Mouse (Mus musculus) midbrain, postnatal 0 days (tissue): ENCODE measurements at regions not wholly inside any gene's neighbourhood (a gene's known extent, or its start where the extent isn't known, plus 50 kb on each side); places are given as distances from the start of the nearest gene placed in this dataset.
"Not testable (repeated sequence)": the region's sequence is repeated elsewhere in the genome, so short reads cannot be mapped to it uniquely, and the experiment has no call there.

Experiments
- ATAC-seq: fragments of 200-750 bp; cut with Nextera tagmentation; 2 replicates; pipeline ENCODE4 v1.8.0; 2017; ENCODE audit warnings: moderate number of reproducible peaks, mild to moderate bottlenecking, moderate TSS enrichment, moderate library complexity; ENCODE audit not compliant: low FRiP score
- DNase-seq: peaks from one replicate; pipeline ENCODE4 v3.0.0-alpha.2; 2015; ENCODE audit warnings: low spot score
- H3K27ac ChIP-seq: fragments of 300-500 bp; sonication (generic); 2 replicates; pipeline ENCODE4 v1.5.1; 2014; ENCODE audit warnings: low read depth, mild to moderate bottlenecking, low read length, mixed read lengths
- H3K27me3 ChIP-seq: fragments of 300-500 bp; sonication (generic); 2 replicates; pipeline ENCODE4 v1.6.1; 2014; ENCODE audit warnings: low read length, control low read depth, mixed read lengths; ENCODE audit not compliant: insufficient read depth
- H3K36me3 ChIP-seq: fragments of 300-500 bp; sonication (generic); 2 replicates; pipeline ENCODE4 v1.6.1; 2014; ENCODE audit warnings: low read length, control low read depth, mixed read lengths; ENCODE audit not compliant: insufficient read depth
- H3K4me1 ChIP-seq: fragments of 300-500 bp; sonication (generic); 2 replicates; pipeline ENCODE4 v1.6.1; 2014; ENCODE audit warnings: mild to moderate bottlenecking, control low read depth, antibody characterized with exemption, low read length, mixed read lengths; ENCODE audit not compliant: insufficient read depth
- H3K4me2 ChIP-seq: fragments of 300-500 bp; sonication (generic); 2 replicates; pipeline ENCODE4 v1.6.1; 2014; ENCODE audit warnings: low read depth, mild to moderate bottlenecking, low read length, mixed read lengths; ENCODE audit not compliant: poor library complexity, severe bottlenecking
- H3K4me3 ChIP-seq: fragments of 300-500 bp; sonication (generic); 2 replicates; pipeline ENCODE4 v1.5.1; 2014; ENCODE audit warnings: low read depth, mild to moderate bottlenecking, low read length, moderate library complexity
- H3K9ac ChIP-seq: fragments of 300-500 bp; sonication (generic); replicated peaks from 2 replicates; pipeline ENCODE4 v1.6.1; 2014; ENCODE audit warnings: mild to moderate bottlenecking, low read length, moderate library complexity, mixed read lengths; ENCODE audit not compliant: poor library complexity, severe bottlenecking
- H3K9me3 ChIP-seq: fragments of 300-500 bp; sonication (generic); 2 replicates; pipeline ENCODE4 v1.6.1; 2016; ENCODE audit warnings: low read length, control low read depth
- CTCF ChIP-seq: IDR thresholded peaks from 2 replicates; pipeline ENCODE4 v1.5.1; 2016; ENCODE audit warnings: antibody characterized with exemption, mild to moderate bottlenecking
- WGBS: fragments of 180-500 bp; shearing (Covaris S2); extraction: QIAGEN DNeasy Blood & Tissue Kit; methylation state at CpG from one replicate; pipeline ENCODE4 v1.1.7; 2014; 5-methylcytosine and 5-hydroxymethylcytosine counted together

- WGBS: 72% methylated on average over 5 of the region's 5 CpGs
Observed at GRCm38 (mm10) chr14:15087061-15087460, 283.8 kb downstream of the Nek10 start.

GRCm38 (mm10) chr14:15096865-15097264, 293.6 kb downstream of the Nek10 start:
- H3K4me1 ChIP-seq: no peaks in the 10 kb centered on the region
- no peak overlapping the region for H3K9ac ChIP-seq
- 60% methylated on average over 1 of the region's 1 CpGs for WGBS
- no peaks in the 10 kb centered on the region for H3K9me3 ChIP-seq
- H3K36me3 ChIP-seq: no peaks in the 10 kb centered on the region
- H3K4me2 ChIP-seq: no peak overlapping the region
- H3K4me3 ChIP-seq: no peak overlapping the region
- no peak for ATAC-seq
- no peak overlapping the region for H3K27ac ChIP-seq
- no peaks in the 10 kb centered on the region for H3K27me3 ChIP-seq
- peak; percentile 6 for DNase-seq
- TF ChIP-seq CTCF: no peak

More at GRCm38 (mm10) chr14:15087061-15087460, 283.8 kb downstream of the Nek10 start:
- no peak overlapping the region for H3K27ac ChIP-seq
- H3K4me2 ChIP-seq: no peak overlapping the region
- H3K36me3 ChIP-seq: no peaks in the 10 kb centered on the region
- no peak for ATAC-seq
- no peak for DNase-seq
- no peak overlapping the region for H3K9ac ChIP-seq
- no peak for TF ChIP-seq CTCF
- no peaks in the 10 kb centered on the region for H3K9me3 ChIP-seq
- H3K4me1 ChIP-seq: no peaks in the 10 kb centered on the region
- no peak overlapping the region for H3K4me3 ChIP-seq
- H3K27me3 ChIP-seq: no peaks in the 10 kb centered on the region

DNA sequence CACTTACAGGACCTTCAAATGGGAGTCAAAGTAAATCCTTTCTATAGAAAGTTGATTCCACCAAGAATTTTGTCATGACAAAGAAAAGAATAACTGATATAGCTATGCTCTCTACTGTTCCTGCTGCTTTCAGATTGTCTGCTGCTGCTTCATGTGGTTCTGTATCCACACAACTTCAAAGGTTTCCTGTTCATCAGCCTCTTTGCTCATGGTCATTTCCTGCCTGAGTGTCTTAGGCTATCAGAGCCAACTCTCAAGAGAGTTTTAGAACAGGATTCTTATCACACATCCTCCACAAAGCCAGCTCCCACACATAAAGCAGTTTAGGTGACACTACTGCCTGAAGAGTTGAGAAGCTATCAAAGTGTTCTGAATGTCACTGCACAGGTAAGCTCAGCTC, 296.7 kb downstream of the Nek10 start:
- DNase-seq (no peak), ATAC-seq (no peak)
- Histone ChIP-seq H3K4me3 (no peak overlapping the region), H3K4me2 (no peak overlapping the region), H3K27ac (no peak overlapping the region), H3K27me3 (no peaks in the 10 kb centered on the region), H3K9me3 (no peaks in the 10 kb centered on the region), H3K9ac (no peak overlapping the region), H3K36me3 (no peaks in the 10 kb centered on the region), H3K4me1 (no peaks in the 10 kb centered on the region)
- TF ChIP-seq CTCF: no peak

DNA sequence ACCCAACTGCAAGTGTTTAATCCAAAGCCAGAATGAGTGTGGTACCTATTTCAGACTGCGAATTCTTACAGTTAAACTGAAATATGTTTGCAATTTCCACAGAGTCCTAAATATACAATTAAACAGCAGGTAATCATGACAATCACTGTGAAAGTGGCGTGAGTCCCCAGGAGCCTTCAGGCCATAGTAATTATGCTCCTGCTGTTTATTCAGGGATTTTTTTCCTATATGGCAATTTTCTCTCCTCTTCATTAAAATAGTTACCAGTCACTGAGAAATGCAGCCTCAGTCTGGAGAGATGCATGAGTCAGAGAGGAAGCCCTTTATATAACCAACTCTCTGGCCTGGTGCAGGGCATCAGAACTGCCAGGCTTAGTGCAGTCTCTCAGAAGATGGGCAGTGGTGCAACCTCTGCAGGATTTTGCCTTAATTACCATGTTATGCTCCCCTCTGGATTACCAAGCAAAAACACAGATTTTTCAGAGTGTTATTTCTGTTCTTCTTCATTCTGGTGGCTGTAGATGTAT, 304.6 kb downstream of the Nek10 start:
- Histone ChIP-seq H3K4me2 (no peak overlapping the region), H3K36me3 (no peaks in the 10 kb centered on the region), H3K27me3 (no peaks in the 10 kb centered on the region), H3K4me3 (no peak overlapping the region), H3K4me1 (no peaks in the 10 kb centered on the region), H3K9ac (no peak overlapping the region), H3K27ac (no peak overlapping the region), H3K9me3 (no peaks in the 10 kb centered on the region)
- ATAC-seq (no peak), DNase-seq (no peak)
- TF ChIP-seq CTCF: no peak
- WGBS: 65% methylated on average over 2 of the region's 2 CpGs

- H3K9ac ChIP-seq: no peak overlapping the region
- no peaks in the 10 kb centered on the region for H3K27me3 ChIP-seq
- H3K9me3 ChIP-seq: no peaks in the 10 kb centered on the region
- 64% methylated on average over 2 of the region's 2 CpGs for WGBS
- DNase-seq: peak; percentile 10
- peak; percentile 68 for TF ChIP-seq CTCF
- no peak overlapping the region for H3K4me3 ChIP-seq
- H3K36me3 ChIP-seq: no peaks in the 10 kb centered on the region
- ATAC-seq: no peak
- no peak overlapping the region for H3K4me2 ChIP-seq
- no peak overlapping the region for H3K27ac ChIP-seq
- no peaks in the 10 kb centered on the region for H3K4me1 ChIP-seq
Observed at GRCm38 (mm10) chr14:15119745-15120144, 316.5 kb downstream of the Nek10 start.

- DNase-seq (no peak), ATAC-seq (peak; percentile 58; the same call in 1 of the 2 replicates)
- Histone ChIP-seq H3K36me3 (no peaks in the 10 kb centered on the region), H3K4me2 (no peak overlapping the region), H3K4me3 (no peak overlapping the region), H3K9me3 (no peaks in the 10 kb centered on the region), H3K27ac (no peak overlapping the region), H3K27me3 (no peaks in the 10 kb centered on the region), H3K4me1 (no peaks in the 10 kb centered on the region), H3K9ac (no peak overlapping the region)
- 64% methylated on average over 3 of the region's 3 CpGs for WGBS
- no peak for TF ChIP-seq CTCF
Observed at GRCm38 (mm10) chr14:15128157-15128556, 310.6 kb downstream of the Lrrc3b start.

DNA sequence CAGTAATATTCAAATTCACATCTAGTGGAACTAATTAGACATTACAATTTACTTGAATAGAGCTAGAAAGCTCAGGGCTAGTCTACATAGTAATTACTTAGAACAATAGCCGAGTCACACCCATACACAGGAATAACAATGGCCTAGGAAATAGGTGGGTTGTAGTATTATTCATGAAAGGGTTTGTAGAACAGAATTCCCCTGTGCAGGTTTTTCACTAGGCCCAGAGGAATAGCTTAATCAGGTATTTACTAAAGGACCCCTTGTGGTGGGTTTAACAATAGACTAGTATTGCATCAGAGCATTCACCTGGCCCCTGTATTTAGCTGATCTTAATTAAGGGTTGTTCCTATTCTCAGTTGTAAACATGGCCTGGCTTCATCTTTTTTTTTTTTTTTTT, 297.9 kb downstream of the Lrrc3b start:
- not testable (repeated sequence) for H3K27me3 ChIP-seq, H3K4me3 ChIP-seq, H3K9ac ChIP-seq, ATAC-seq, H3K36me3 ChIP-seq, H3K27ac ChIP-seq, H3K4me2 ChIP-seq, H3K4me1 ChIP-seq, H3K9me3 ChIP-seq, DNase-seq
- WGBS: 78% methylated on average over 1 of the region's 1 CpGs
